8 mouse cellular contexts compared by ENCODE assay signal in the genomic region with DNA sequence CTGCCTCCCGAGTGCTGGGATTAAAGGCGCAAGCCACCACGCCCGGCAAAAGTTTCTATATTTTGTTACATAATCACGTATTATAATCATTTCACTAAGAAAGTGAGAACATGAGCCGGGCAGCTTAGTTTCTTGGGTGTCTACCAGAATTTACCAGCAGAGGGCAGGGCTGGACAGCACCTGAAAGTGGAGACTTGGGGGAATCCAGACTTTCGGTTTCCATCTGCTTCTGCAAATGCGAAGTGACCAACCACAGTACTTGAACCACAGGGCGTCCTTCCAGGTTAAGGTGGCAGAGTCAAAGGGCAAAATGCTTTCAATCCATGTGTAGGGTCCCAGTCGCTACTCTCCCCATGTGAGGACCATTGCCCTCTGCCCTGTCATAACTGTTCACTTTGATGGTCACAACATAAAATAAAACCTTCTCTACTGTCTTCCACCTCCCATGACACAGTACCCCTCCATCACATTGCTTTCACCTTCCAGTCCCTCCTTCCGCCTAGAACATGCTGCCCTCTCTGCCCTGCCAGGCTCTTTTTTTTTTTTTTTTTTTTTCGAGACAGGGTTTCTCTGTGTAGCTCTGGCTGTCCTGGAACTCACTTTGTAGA. TPM values are rescaled to one million over a fixed set of nuclear protein-coding genes. Genes with fewer than 3 reads are reported as not detected.
DNase-seq lines count a peak whose midpoint lies in the region; ATAC-seq and TF ChIP-seq lines count a peak whose summit lies in the region.

No protein-coding gene starts in this region.

- no peak overlapping the region for H3K4me3 ChIP-seq in kidney, embryonic 14.5 days (ENCODE audit: low read length)
- H3K4me3 ChIP-seq in limb, embryonic 14.5 days (replicated peaks; ENCODE audit: low read length), result no peak overlapping the region
- no peak overlapping the region for H3K4me3 ChIP-seq in myocyte
- H3K4me3 ChIP-seq in stomach, embryonic 14.5 days (ENCODE audit: low read depth, low read length), result no peak overlapping the region

- H3K27me3 ChIP-seq in kidney, embryonic 14.5 days (ENCODE audit: control insufficient read depth, insufficient read depth, low read length), result no peaks in the 10 kb centered on the region
- H3K27me3 ChIP-seq in limb, embryonic 14.5 days (ENCODE audit: control insufficient read depth, insufficient read depth, low read length), result no peaks in the 10 kb centered on the region
- no peaks in the 10 kb centered on the region for H3K27me3 ChIP-seq in myocyte (ENCODE audit: control insufficient read depth, insufficient read depth, insufficient read length)
- no peaks in the 10 kb centered on the region for H3K27me3 ChIP-seq in stomach, embryonic 14.5 days (ENCODE audit: control insufficient read depth, insufficient read depth, low read length)

- H3K36me3 ChIP-seq in kidney, embryonic 14.5 days (ENCODE audit: control insufficient read depth, insufficient read depth, low read length), result no peaks in the 10 kb centered on the region
- no peaks in the 10 kb centered on the region for H3K36me3 ChIP-seq in limb, embryonic 14.5 days (ENCODE audit: control insufficient read depth, insufficient read depth, low read length)
- H3K36me3 ChIP-seq in myocyte (ENCODE audit: control insufficient read depth, insufficient read depth), result no peaks in the 10 kb centered on the region
- H3K36me3 ChIP-seq in stomach, embryonic 14.5 days (ENCODE audit: control insufficient read depth, insufficient read depth, low read length), result no peaks in the 10 kb centered on the region

- DNase-seq in A20 (ENCODE audit: low read depth, low spot score), result peak; percentile 92
- DNase-seq in adrenal gland, adult 2 months, result peak; percentile 85
- peak; percentile 32 for DNase-seq in embryo, embryonic 11.5 days (ENCODE audit: low read depth, low spot score)
- DNase-seq in limb, embryonic 14.5 days (ENCODE audit: low spot score), result peak; percentile 68

- no peak for TF ChIP-seq POLR2A in limb, embryonic 14.5 days (IDR thresholded peaks at IDR 0.05; ENCODE audit: borderline replicate concordance, extremely low read depth, insufficient read depth, insufficient read length)
- no peak for TF ChIP-seq POLR2A in myocyte (IDR thresholded peaks at IDR 0.05; ENCODE audit: insufficient read length, low read depth)

- no peak overlapping the region for H3K27ac ChIP-seq in kidney, embryonic 14.5 days (ENCODE audit: low read depth, low read length)
- H3K27ac ChIP-seq in limb, embryonic 14.5 days (replicated peaks; ENCODE audit: low read depth, low read length), result no peak overlapping the region
- H3K27ac ChIP-seq in stomach, embryonic 14.5 days (ENCODE audit: low read length), result no peak overlapping the region

- no peak overlapping the region; the same call in 1 of the 2 replicates for H3K4me2 ChIP-seq in kidney, embryonic 14.5 days (replicated peaks; ENCODE audit: low read depth, low read length)
- no peak overlapping the region; the same call in 1 of the 2 replicates for H3K4me2 ChIP-seq in limb, embryonic 14.5 days (replicated peaks; ENCODE audit: low read depth, low read length, severe bottlenecking)
- H3K4me2 ChIP-seq in myocyte (ENCODE audit: low read depth), result peak overlapping the region; percentile 69
- H3K4me2 ChIP-seq in stomach, embryonic 14.5 days (replicated peaks; ENCODE audit: low read depth, low read length), result no peak overlapping the region; the same call in 1 of the 2 replicates

- no peak overlapping the region for H3K9ac ChIP-seq in kidney, embryonic 14.5 days (ENCODE audit: low read depth, low read length)
- H3K9ac ChIP-seq in limb, embryonic 14.5 days (ENCODE audit: low read depth, low read length, severe bottlenecking), result no peak overlapping the region
- no peak overlapping the region for H3K9ac ChIP-seq in stomach, embryonic 14.5 days (replicated peaks; ENCODE audit: low read depth, low read length)

- no peak overlapping the region for H3ac ChIP-seq in myocyte (ENCODE audit: control insufficient read depth, insufficient read length)

- ATAC-seq in granulocyte monocyte progenitor cell, adult 5-6 weeks (replicated peaks; ENCODE audit: poor library complexity, severe bottlenecking), result peak; percentile 100
- ATAC-seq in kidney, embryonic 14.5 days (ENCODE audit: low FRiP score, low TSS enrichment), result peak; percentile 61
- no peak for ATAC-seq in limb, embryonic 14.5 days (ENCODE audit: low FRiP score, low read depth)
- peak; percentile 69 for ATAC-seq in stomach, embryonic 14.5 days (ENCODE audit: insufficient number of reproducible peaks, insufficient read depth, low FRiP score, low read depth)

- WGBS in kidney, embryonic 14.5 days, result 46% methylated on average over 12 of the region's 12 CpGs
- 44% methylated on average over 11 of the region's 12 CpGs for WGBS in limb, embryonic 14.5 days
- 43% methylated on average over 11 of the region's 12 CpGs for WGBS in stomach, embryonic 14.5 days

- H3K9me3 ChIP-seq in kidney, embryonic 14.5 days (ENCODE audit: control insufficient read depth, low read length), result 0 out of 2 replicates have a peak, but pooled peaks cover 4% of the 10 kb centered on the region
- no peaks in the 10 kb centered on the region for H3K9me3 ChIP-seq in limb, embryonic 14.5 days (ENCODE audit: control insufficient read depth, low read length)
- no peaks in the 10 kb centered on the region for H3K9me3 ChIP-seq in stomach, embryonic 14.5 days (ENCODE audit: control insufficient read depth, low read depth, low read length)

- H3K4me1 ChIP-seq in kidney, embryonic 14.5 days (ENCODE audit: control insufficient read depth, insufficient read depth, low read length), result no peaks in the 10 kb centered on the region
- no peaks in the 10 kb centered on the region for H3K4me1 ChIP-seq in limb, embryonic 14.5 days (ENCODE audit: control insufficient read depth, insufficient read depth, low read length)
- no peaks in the 10 kb centered on the region for H3K4me1 ChIP-seq in stomach, embryonic 14.5 days (ENCODE audit: control insufficient read depth, insufficient read depth, low read length)

- no peaks in the 10 kb centered on the region for H3K79me2 ChIP-seq in myocyte (ENCODE audit: control insufficient read depth, insufficient read depth)

TF ChIP-seq in myocyte, 11 proteins besides CTCF, POLR2A, EP300 and RAD21:
- TF ChIP-seq POLR2AphosphoS2 (IDR thresholded peaks at IDR 0.05; ENCODE audit: insufficient read length, low read depth) (no peak), TCF12 (IDR thresholded peaks at IDR 0.05; ENCODE audit: insufficient read depth, poor library complexity, severe bottlenecking) (no peak), MAX (IDR thresholded peaks at IDR 0.05; ENCODE audit: low read depth) (no peak), E2F4 (IDR thresholded peaks at IDR 0.05; ENCODE audit: insufficient read depth) (no peak), USF1 (IDR thresholded peaks at IDR 0.05; ENCODE audit: low read depth) (no peak), MYOD1 (IDR thresholded peaks at IDR 0.05; ENCODE audit: control insufficient read depth in 1 of 3, insufficient read length in 2 of 3, low read depth in 2 of 3) (no peak)

RNA-seq across cellular contexts. Expression of a gene that starts 20.3 kb away (rescaled TPM):
- 100 to 1,000 TPM; 109 to 140 TPM for total RNA-seq in adrenal gland, adult 2 months (2021)
- 4.4 and 5.0 TPM in 2 replicates for polyA plus RNA-seq in adrenal gland, adult 2 months (2012; rRNA removed)
- 189 and 205 TPM in 2 replicates for total RNA-seq in granulocyte monocyte progenitor cell, adult 5-6 weeks (2014; fragmentation: Nextera tagmentation)
- total RNA-seq in granulocyte monocyte progenitor cell, adult 5-6 weeks (2017), result 254 and 304 TPM in 2 replicates
- 71.5 and 87.1 TPM in 2 replicates for polyA plus RNA-seq in kidney, embryonic 14.5 days (2014; fragmentation: Nextera tagmentation; extraction: Ambion mirVana)
- 56.3 and 62.6 TPM in 2 replicates for polyA plus RNA-seq in limb, embryonic 14.5 days (2012; rRNA removed)
- 64.4 and 67.3 TPM in 2 replicates for polyA plus RNA-seq in limb, embryonic 14.5 days (2014; fragmentation: Nextera tagmentation; extraction: Ambion mirVana)
- 30.2 TPM for polyA plus RNA-seq in myocyte (2012; fragmentation: generic; extraction: Trizol)
- polyA plus RNA-seq in stomach, embryonic 14.5 days (2014; fragmentation: Nextera tagmentation; extraction: Ambion mirVana), result 74.8 and 75.7 TPM in 2 replicates

Comparison
In these comparisons a context has a peak if more than half of its experiments do, and no peak if none do; other contexts are left out.
1. DNase-seq: peak in every context shown above with its lines; median percentile 92 in A20; 85 in adrenal gland, adult 2 months; 68 in limb, embryonic 14.5 days; 32 in embryo, embryonic 11.5 days.